Mouse (Mus musculus): ENCODE results near the gene Tollip.

- TF ChIP-seq ZNF384 (IDR thresholded peaks at IDR 0.05; ENCODE audit: low read depth, low read length) = no peak
- TF ChIP-seq CHD2 (IDR thresholded peaks at IDR 0.05; ENCODE audit: low read depth, low read length) = no peak
Measured at GRCm38 (mm10) chr7:141911305-141911704, 7.0 kb downstream of the Tollip start.

Data from ES-E14 (cell line).